Mouse (Mus musculus) adrenal gland, postnatal 14 days (tissue): Measurements from ENCODE around the gene Pop4. TPM values are rescaled to one million over a fixed set of nuclear protein-coding genes. Genes with fewer than 3 reads are reported as not detected.

Source experiments
- DNase-seq: peaks from one replicate; pipeline ENCODE4 v3.0.0; 2021; ENCODE audit warnings: mixed read lengths
- total RNA-seq: library from RNA; stranded (reverse); gene quantifications from 2 replicates; pipeline ENCODE4 v1.2.3, GENCODE M21; 2021

Gene Pop4
- total RNA-seq, 1 experiment from 2014 or later, result 37.6 TPM

DNA sequence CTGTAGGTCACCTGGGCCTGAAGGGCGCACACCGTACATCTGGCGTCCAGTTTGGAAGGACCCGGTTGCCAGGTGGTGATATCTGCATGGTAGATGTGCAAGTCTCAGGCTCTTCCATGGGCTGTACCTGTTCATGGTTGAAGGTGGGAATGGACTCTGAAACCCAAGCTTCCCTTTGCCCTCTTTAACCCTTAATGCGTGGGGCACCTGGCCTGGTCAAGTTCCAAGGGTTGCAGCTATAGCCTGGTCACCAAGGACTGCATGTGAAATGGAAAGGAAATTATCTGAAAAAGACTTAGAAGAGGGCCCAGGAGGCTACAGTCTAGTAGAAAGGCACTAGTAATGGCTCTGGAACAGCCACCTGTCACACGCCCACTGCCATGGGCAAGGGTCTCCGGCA lies 50.4 kb downstream of the Pop4 start:
- no peak for DNase-seq

DNA sequence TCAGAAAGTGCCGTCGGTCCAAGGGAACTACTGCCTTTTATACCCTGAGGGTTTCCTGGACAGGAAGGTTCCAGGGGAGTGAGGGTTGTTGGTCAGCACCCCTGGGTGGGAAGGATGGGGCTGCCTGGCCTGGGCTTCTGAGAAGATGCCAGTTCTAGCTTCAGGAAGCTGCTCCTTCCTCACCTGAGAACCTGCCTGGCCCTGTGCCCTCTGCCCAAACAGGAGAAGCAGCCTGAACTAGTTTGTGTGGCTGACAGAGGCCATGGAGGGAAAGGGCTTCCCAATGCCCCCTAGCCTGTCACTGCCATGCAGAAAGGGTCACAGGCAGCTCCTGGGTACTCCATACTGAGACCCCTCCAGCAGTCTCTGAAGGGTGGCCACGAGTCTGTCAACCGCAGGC lies 51.7 kb downstream of the Pop4 start:
- no peak for DNase-seq

DNA sequence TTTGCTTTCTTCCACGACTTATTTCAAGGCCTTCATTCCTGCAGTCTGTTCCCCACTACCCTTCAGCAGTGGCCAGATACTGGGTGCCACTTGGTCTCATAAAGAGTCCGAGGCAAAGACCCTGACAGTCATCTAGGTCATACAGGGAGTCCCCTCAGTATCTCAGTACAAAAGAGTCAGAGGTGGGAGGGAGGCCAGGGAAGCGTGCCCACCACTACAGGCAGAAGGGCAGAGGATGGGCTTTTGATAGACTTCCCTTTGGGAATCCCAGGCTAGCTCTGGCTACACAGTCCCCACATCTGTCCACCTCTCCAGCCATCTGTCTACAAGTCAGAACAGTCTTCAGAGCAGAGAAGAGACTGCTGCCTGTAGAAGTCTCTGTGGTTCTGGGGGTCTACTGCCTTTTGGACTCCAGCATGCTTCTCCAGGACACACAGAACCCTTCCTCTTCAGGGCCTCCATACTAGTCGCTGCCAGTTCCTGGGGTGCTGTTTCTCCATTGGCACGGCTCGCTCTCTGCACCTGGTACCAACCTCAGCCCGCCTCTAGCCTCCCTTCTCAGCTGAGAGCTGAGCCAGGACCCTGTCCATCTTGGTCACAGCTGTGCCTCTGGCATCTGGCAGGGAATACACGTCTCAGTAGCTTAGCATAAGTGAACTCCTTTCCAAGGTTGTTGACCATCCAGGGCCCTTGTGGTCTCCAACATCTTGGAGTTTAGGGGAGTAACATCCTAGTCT lies 52.4 kb downstream of the Pop4 start:
- no peak for DNase-seq

DNA sequence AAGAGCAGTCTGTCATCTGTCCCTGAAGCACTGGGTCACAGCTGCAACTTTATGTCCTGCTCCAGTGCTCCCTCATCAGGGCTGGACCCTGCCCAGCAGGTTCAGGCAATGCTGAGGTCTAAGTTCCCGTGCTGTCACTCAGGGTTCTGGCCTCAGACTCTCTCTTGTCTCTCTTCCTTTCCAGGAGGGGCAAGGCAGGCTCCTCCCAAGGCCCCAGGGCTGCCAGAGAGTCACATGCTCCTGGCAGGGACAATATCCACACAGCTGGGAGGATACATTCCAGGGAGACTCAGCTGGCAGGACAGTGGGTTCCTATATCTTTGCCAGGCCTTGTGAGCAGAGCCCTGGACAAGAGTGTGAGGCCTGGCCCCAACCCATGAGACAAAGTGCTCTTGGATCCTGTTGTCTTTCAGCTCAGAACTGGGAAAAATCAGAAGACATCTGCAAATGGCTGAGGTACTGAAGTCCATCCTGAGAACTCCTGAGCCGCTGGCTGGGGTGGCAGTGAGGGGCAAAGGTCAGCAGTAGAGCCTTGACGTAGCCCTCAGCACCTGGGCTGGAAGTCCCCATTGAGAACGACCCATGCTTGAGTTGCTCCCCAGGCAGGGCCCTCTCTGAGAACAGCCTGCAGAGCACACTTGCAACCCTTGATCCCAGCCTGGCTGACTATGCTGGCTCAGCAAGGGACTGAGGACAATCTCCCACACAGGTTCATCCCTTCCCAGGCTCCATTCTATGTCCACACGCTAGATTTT lies 53.6 kb downstream of the Pop4 start:
- DNase-seq, result peak; percentile 89

DNA sequence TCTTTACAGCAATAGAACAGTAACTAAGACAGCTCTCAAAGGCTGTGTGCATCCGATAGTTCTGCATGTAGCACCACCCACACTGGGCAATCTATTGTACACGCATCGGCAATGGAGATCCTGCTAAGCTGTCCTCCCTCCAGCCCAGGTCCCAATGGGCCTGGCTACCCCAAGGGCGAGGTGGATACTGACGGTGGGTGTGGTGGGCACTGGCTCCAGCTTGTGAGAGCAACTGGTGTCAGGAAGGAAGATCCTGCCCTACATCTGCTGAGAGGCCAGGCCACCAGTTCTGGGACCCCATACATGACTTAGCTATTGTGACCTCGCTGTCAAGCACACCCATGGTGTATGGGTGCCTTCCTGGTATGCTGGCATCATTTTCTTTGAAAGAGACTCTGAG lies 55.5 kb downstream of the Pop4 start:
- no peak for DNase-seq

DNA sequence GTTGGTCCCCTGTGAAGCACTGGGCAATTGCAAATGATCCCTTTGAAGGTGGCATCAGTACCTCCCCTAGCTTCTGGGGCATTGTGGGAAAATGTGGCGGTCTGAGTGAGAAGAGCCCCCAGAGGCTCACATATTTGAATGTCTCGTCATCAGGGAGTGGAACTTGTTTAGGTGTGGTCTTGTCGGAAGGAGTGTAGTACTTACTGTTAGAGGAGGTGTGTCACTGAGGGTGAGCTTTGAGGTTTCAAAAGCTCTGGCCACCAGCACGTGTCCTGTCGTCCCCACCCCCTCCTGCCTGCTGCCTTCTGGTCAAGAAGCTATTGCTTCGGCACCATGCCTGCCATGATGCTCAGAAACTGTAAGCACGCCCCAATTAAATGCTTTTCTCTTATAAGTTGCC lies 55.9 kb downstream of the Pop4 start:
- DNase-seq, result no peak

DNA sequence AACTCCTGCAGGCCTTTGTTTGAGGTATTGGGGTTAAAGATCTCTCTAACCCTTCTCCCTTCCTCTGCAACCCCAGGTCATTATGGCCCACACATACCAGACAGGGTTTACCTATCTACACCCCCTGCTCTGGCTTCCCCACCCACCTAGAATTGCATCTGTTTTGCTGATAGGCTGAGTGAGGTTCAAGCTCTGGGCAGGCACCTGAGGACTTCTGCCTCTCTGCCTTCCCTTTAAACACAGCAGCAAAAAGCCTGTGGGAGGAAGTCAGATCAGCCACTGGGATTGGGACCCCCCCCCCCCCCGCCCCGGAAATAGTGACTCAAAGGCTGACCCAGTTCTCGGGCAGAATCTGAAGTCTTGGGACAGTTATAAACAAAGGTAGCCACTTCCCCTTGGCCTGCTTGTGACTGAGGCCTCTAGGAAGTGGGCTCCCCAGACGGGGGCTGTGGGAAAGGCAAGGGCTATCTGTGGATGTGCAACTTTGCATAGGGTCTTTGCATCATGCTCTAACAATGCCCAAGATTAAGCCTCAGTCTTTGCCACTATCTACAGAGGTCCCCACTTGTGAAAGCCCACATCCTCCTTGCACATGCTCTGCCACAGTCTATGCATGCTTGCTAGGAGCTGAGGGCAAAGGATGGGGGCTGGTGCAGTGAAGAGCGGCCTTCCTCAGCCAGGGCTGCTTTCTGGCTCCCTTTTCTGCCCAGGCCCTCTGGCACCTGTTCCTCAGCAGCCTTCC lies 56.6 kb downstream of the Pop4 start:
- DNase-seq, result no peak

DNA sequence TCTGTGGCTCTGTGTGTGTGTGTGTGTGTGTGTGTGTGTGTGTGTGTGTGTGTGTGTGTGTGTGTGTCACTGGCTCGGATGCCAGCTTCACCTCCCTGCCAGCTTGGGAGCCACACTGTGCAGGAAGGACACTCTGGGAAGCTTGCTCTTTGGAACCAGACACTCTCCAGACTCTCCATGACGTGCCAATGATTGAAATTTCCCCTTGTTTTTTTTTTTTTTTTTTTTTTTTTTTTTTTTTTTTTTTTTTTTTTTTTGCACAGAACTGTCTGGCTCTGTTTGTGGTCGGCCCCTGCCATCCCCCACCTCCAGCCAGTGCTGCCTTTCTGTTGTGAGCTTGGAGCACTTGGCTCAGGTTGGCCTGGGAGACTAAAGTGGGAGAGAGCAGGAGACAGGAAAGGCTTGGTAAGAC lies 58.6 kb downstream of the Pop4 start:
- peak; percentile 48 for DNase-seq

Other genes starting within 250 kb of the Pop4 start
- gene Uri1, start 247.9 kb downstream of the Pop4 start, total RNA-seq, result 50.8 and 62.0 TPM in 2 replicates
- gene Ccne1, start 163.9 kb downstream of the Pop4 start, total RNA-seq, result 10.6 and 10.8 TPM in 2 replicates
- 36.1 and 50.2 TPM in 2 replicates for gene 1600014C10Rik, start 88.2 kb downstream of the Pop4 start, total RNA-seq
- gene Plekhf1, start 43.4 kb downstream of the Pop4 start, total RNA-seq, result 6.0 and 7.6 TPM in 2 replicates